Mouse (Mus musculus): Measurements from ENCODE around the gene Dip2c. TPM values are rescaled to one million over a fixed set of nuclear protein-coding genes. Genes with fewer than 3 reads are reported as not detected.
A peak's percentile ranks its signal among the peaks of the same experiment; 100 is the strongest.

Dip2c gene
- total RNA-seq, 1 experiment from 2014 or later = 2.2 TPM

DNA sequence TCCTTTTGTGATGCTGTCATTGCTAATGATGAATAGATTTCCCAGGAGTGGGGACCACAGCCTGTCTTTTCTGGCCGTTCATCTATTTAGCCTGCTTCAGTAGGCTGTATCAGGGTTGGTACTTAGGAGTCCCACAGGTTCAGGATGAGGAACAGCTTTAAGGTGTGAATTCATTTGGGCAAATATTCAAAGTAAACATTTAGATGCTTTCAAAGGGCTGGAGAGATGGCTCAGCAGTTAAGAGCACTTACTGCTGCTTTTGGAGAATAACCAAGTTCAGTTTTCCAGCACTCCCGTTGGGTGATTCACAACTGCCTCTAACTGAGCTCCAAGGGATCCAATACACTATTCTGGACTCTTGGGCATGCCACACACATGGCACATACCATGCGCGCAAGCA is 38.4 kb downstream of the Dip2c start:
- ATAC-seq (replicated peaks; ENCODE audit: insufficient number of reproducible peaks, low FRiP score, low TSS enrichment, poor library complexity, severe bottlenecking) = no peak

DNA sequence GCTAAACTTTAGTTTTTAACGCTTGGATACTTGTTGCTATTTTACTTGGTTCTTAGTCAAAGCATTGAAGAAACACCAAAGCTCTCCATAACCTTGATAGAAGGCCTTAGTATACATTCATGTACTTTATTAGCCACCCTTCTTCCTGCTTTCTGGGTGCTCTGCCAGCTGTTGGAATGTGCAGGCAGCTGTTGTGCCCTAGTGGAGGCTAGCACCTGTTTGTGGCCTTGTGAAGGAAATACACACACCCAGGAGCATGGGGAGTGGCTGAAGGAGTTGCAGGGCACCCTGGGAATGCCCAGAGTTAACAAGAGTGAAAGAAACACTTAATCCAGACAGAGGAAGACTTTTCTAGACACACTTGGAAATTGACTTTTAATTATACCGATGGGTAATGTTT is 43.4 kb downstream of the Dip2c start:
- ATAC-seq (replicated peaks; ENCODE audit: insufficient number of reproducible peaks, low FRiP score, low TSS enrichment, poor library complexity, severe bottlenecking) = no peak

DNA sequence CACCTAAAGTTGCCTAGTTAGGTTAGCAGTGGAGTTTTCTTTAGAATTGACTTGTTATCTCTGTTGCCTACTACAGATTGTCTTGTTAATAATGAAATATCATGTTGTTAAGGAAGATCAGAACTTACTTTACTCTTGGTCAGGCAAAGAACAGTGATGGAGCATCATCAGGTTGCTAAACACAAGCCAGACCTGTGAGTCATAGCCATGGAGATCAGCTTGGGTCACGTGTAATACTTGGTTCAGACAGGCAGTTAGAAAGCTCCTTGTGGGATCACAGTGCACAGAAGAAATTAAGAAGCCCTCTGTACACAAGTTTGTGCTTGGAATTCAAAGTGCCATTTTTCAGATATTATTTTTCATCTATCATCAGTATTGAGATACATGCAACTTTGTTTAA is 48.9 kb downstream of the Dip2c start:
- ATAC-seq (replicated peaks; ENCODE audit: insufficient number of reproducible peaks, low FRiP score, low TSS enrichment, poor library complexity, severe bottlenecking) = no peak

DNA sequence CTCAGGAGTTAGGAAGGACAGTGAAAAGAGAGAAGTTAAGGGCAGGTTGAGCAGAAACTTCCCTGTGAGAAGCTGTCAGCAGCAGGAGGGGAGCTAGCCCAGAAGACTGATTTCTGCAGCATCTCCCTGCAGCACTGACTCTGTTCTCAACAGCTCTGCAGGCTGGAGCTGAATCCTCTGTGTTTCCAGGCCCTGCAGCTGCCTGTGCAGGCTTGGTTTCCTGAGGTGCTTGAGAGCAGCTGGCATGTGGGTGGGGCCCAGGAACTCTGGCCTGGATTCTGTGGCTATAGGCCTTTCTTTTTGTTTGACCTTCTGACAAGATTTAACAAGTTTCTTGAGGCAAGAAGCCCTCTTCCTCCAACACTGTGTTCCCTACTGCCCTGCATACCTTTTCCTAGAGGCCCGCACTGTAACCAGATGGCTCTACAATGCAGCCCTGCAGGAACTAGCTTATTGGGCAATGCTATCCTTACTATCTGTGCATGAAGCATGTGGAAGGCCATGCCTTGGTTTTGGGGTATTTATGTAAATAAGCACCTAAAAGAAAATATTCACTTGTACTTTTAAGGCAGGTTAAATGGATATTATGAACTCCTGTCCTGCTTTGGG is 53.1 kb downstream of the Dip2c start:
- ATAC-seq (replicated peaks; ENCODE audit: insufficient number of reproducible peaks, low FRiP score, low TSS enrichment, poor library complexity, severe bottlenecking) = no peak

DNA sequence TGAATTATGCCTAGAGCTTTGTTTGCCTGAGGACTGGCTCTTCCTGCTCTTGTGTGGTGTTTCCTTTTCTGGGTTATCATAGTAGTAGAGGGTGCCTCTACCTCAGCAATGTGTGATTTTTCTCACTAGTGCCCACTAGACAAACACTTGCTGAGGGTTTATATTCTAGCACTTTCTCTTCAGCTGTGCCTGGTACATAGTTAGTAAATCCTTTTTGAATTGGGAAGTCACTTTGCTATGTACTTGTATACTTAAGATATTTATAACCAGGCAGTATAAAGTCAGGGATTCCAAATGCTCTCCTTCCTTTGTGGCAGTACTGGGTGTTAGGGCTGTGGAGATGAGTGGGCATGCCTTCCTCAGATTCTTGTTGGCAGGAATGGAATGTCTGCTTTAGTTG is 56.9 kb downstream of the Dip2c start:
- ATAC-seq (replicated peaks; ENCODE audit: insufficient number of reproducible peaks, low FRiP score, low TSS enrichment, poor library complexity, severe bottlenecking) = no peak

DNA sequence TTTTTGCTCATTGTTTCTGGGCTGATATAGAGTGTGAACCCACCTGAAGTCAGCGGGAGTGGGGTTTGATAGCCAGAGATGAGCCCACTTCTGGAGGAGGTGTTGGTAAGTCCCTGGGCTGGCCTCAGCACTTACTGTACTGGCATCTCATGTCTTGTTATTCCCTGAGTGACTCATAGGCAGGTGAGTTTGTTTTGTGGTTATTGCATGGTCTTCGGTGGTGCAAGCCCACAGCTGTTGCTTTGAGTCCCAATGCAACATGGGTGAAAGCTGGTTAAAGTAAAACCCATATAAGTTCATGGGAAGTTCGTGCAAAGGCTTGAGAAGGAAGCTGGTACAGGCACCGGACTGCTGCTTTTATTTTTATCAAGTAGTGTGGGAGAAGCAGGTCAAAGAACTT is 64.0 kb downstream of the Dip2c start:
- ATAC-seq (replicated peaks; ENCODE audit: insufficient number of reproducible peaks, low FRiP score, low TSS enrichment, poor library complexity, severe bottlenecking) = no peak

DNA sequence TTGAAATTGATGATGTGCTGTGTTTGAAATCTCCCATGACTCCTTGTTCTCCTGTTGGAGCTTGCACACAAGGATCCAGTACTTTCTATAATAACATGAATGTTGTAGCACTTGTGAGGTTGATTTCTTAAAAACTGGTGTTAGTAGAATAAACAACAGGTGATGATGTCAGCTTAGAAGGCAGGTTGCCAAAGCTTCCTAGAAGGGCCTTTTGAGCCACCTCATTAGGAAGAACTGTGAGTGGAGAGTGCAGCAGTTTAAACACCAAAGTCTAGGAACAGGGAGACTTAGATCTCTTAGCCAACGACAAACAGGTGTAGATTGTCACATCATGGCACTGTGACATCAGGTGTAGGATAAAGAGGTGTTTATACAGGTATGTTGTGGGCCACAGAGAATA is 66.4 kb downstream of the Dip2c start:
- no peak for ATAC-seq (replicated peaks; ENCODE audit: insufficient number of reproducible peaks, low FRiP score, low TSS enrichment, poor library complexity, severe bottlenecking)

DNA sequence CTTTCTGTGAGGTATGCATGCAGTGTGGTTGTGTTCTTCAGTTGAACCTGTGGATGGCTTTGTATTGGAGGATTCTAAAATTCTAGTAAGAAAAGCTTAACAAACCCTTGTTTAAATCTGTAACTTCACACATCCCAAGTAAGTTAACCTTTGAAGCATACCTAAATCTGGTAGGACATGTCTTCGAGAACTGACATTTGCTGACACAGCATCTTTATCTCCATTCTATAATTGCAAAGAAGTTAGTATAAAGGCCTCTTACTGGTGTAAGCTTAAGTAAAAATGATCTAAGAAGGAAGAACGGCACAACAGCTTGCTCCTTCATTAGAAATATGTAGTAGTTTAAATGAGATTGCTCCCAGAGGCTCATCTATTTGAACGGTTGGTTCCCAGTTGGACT is 71.1 kb downstream of the Dip2c start:
- ATAC-seq (replicated peaks; ENCODE audit: insufficient number of reproducible peaks, low FRiP score, low TSS enrichment, poor library complexity, severe bottlenecking) = no peak

DNA sequence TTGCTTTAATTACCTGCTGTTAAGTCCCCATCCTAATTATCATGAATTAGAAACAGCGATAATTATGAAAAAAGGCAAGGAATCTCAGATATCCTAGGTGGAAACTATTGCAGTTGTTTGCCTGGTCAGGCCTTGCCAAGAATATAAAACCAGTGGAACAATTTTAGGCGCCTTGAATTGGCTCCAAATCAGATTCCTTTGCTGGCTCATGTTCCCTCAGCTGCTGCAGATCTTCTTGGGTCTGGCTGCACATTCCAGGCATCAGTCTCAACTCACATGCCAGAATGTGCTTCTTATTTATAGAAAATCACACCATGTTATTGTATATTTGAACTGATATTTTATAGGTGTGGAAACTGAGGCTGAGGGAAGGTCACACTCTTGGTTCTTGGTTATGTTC is 74.3 kb downstream of the Dip2c start:
- ATAC-seq (replicated peaks; ENCODE audit: insufficient number of reproducible peaks, low FRiP score, low TSS enrichment, poor library complexity, severe bottlenecking) = no peak

DNA sequence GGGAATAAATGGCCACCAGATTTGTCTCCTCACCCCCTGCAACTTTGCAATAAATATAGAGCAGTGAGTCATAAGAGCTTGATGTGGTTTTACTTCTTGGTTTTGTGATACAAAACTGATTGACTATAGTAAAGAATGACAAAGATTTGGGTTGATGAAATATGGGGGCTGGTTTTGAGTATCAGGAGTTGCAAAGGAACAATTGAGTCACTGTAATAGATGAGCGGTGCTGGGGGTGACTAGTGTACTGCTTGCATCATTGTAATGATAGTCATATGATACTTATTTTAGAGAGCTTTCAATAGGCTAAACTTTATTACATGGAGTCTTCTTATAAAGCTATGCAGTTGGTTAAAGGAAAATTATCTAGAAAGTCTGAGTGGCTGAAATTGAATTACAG is 77.6 kb downstream of the Dip2c start:
- ATAC-seq (replicated peaks; ENCODE audit: insufficient number of reproducible peaks, low FRiP score, low TSS enrichment, poor library complexity, severe bottlenecking) = no peak

DNA sequence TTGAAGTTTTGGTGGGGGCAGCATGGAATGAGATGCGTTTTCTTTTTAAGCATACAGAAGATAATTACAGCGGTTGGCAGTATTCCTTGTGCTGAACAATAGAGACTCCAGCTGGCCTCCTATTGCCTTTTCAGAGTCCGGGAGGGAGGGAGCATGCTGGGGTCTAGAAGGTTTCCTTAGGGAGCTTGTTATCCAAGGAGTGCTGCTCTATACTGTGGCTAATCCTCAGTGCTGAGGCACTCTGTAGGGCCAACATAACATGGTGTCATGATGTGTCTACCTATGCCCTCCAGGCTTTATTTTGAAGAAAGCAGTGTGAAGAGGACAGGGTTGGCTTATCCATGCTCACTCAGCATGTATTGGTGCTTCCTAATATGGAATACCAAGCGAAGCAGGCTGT is 79.0 kb downstream of the Dip2c start:
- ATAC-seq (replicated peaks; ENCODE audit: insufficient number of reproducible peaks, low FRiP score, low TSS enrichment, poor library complexity, severe bottlenecking) = no peak

DNA sequence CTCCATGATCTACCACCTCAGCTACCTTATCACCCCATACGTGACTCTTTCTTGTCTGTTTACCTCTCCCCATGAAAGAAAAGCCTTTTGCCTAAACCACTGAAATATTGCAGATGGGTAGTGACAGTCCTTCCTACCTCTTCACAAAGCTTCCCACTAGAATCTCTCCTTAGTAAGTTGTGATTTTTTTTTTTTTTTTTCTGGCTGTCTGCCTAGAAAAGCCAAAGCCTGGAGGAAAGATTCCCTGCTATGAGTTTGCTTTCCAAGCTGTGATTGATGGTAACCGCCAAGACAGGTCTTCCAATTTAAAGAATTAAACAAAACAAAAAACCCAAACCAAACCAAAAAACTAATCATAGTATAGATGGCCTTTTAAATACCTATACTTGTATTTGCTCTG is 85.1 kb downstream of the Dip2c start:
- no peak for ATAC-seq (replicated peaks; ENCODE audit: insufficient number of reproducible peaks, low FRiP score, low TSS enrichment, poor library complexity, severe bottlenecking)

DNA sequence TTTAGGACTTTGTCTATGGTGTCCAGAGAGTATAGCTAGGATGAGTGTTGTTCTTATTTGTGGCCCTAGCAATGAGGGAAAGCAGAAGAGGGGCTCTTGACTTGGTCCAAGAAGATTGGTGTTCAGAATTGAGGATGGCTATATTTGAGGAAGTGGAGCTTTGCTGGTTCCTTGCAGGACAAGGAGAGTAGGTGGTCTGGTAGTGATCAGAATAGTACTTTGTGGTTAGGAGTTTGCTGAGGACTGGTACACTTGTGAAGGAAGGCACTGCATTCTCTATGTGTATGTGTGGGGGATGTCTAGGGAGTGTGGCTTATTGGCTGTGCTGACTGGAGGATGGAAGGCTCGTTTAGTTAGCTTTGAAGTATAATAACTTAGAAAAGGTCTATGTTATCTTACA is 95.1 kb downstream of the Dip2c start:
- no peak for ATAC-seq (replicated peaks; ENCODE audit: insufficient number of reproducible peaks, low FRiP score, low TSS enrichment, poor library complexity, severe bottlenecking)

DNA sequence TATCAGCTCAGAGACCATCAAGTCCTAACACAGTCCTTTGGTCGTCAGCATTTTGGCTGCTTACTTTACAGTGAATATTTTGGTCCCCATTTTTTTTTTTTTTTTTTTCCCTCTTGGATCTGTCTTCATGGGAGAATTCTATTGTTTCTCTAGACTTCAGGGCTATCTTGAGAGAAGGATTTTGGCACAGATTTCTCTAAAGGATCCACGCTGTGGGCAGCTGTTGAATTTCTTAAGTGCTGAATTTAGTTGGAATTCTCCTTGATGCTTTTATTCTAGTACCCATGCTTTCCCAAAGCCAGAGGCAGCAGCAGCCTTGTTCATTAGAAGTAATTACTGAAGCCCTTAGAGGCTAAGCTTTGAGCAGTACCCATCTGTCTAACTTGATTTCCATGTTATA is 100.8 kb downstream of the Dip2c start:
- ATAC-seq (replicated peaks; ENCODE audit: insufficient number of reproducible peaks, low FRiP score, low TSS enrichment, poor library complexity, severe bottlenecking) = no peak

DNA sequence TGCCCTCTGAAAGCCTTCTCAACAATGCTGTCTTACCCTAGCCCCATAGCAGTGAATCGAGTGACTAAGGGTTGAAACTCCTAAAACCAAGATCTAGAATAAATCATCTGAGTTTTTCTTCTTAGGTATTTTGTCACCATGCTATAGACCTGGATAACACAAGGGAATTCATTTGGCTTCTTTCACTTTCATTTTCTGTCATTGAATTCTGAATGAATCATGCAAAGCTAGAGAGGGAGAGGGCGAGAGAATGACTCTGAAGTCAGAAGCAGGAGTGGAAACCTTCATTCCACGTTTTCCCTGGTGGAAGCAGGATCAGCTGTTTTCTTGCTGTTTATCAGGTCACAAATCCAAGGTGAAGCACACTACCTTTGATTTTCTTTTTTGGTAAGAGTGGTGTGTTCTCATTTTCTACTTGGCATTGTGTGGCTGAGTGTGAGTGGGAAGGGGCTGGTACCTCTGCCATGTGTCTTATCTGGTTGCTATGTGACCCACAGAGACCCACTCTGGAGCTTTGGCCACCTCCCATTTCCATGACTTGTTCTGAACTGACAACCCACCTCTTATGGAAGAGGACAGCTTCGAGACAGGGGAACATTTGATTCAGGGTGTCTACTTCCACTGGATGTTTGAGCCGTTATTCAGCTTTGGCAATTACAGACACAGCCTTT is 104.5 kb downstream of the Dip2c start:
- no peak for ATAC-seq (replicated peaks; ENCODE audit: insufficient number of reproducible peaks, low FRiP score, low TSS enrichment, poor library complexity, severe bottlenecking)

DNA sequence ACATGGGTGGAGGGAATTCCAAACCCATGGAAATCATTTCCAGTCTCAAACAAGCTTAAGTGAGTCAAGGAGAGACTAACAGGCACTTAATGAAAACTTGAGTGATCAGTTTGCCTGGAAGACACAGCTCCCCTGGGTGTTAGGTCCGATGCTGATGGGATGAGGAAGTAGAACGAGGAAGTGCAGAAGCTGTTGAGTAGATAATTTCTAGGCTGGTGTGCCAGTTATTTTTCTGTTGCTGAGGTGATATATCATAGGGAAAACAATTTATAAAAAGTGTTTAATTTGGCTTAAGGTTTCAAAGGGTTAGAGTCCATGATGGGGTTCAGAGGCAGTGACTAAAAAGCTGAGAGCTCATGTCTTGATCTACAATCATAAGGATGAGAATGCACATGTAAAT is 111.7 kb downstream of the Dip2c start:
- ATAC-seq (replicated peaks; ENCODE audit: insufficient number of reproducible peaks, low FRiP score, low TSS enrichment, poor library complexity, severe bottlenecking) = 0 out of 2 replicates have a peak, but pooled peaks have one; percentile 43

DNA sequence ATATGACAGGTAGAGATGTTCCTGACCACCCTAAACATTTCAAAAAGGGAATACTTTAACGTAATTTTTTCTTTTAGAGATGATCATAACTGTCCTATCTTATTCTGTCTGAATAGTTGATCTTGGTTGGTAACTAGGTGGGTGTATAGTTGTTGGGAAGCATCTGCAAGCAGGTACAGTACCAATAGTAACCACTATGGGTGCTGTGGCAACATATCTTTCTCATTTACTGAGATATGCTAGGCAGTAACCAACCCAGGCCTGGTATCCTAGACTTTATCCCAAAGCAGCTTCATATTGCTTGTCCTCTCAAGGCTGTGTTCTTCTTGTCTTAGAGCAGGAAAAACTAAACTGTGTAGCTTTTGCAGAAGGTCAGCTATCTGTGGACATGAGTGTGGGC is 113.0 kb downstream of the Dip2c start:
- no peak for ATAC-seq (replicated peaks; ENCODE audit: insufficient number of reproducible peaks, low FRiP score, low TSS enrichment, poor library complexity, severe bottlenecking)

DNA sequence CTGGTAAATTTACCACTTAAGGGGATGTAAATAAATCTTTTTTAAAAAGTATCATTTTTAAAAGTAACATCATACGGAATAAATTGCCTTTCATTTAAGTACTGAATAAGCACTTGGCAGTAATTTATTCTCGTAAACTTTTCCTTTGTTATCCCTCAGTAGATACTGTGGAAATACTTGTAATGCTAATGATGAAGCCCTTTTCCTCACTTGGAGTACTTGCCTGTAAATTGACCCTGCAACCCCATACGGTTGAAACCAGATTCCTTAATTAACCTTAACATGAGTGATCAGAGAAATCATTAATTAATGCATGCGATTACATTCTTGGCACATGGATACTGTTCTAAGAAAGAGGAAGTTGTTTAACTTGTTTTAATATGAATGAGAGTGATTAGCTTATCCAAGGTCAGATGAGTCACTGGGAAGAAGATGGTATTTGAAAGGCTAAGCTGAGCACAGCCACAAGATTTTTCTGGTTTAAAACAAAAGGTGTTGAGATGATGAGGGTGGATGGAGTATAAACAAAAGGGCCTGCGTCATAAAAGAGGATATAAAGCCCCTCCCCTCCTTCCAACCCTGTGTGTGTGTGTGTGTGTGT is 114.0 kb downstream of the Dip2c start:
- no peak for ATAC-seq (replicated peaks; ENCODE audit: insufficient number of reproducible peaks, low FRiP score, low TSS enrichment, poor library complexity, severe bottlenecking)

DNA sequence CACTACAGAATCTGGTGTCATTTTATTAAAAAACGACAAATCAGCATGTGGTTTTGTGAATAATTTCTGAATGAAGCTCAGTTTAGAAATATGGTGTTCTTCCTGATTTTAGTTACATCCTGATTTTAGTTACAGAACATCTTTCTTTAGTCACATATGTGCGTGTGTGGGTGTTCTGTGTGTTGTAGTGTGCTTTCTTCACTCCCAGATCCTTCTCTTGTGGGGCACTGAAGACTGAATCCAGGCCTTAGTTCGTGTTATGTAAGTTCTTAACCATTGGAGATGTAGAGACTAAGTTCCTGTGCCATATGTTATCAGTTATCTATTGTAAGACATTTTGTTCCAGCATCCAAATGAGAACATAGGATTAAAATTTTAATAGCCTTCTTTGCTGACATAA is 117.1 kb downstream of the Dip2c start:
- no peak for ATAC-seq (replicated peaks; ENCODE audit: insufficient number of reproducible peaks, low FRiP score, low TSS enrichment, poor library complexity, severe bottlenecking)

DNA sequence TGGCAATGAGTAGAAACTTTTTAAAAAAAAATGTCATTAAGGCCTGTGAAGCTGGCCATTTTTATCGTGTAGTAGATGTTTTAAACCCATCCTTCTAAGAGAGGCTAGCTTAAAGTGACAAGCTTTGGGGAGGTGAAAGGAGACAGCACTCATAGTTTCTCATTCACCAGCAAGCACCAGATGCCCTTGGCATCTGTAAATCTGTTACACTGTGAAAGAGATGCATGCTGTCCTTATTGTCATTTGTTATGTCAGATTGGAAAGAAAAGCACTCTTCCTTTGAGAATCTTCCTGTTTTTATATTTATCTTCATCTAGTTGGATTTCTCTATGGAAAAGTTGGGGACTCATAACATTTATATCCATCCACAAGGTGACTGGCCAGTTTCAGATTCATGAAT is 119.0 kb downstream of the Dip2c start:
- ATAC-seq (replicated peaks; ENCODE audit: insufficient number of reproducible peaks, low FRiP score, low TSS enrichment, poor library complexity, severe bottlenecking) = no peak

Measured in monocyte, adult 5-6 weeks (primary cell).